Mouse (Mus musculus): ENCODE data around the gene Dazap2. TPM values are rescaled to one million over a fixed set of nuclear protein-coding genes. Genes with fewer than 3 reads are reported as not detected.

Dazap2 gene
- polyA plus RNA-seq, 1 experiment, result 1,115 TPM

DNA sequence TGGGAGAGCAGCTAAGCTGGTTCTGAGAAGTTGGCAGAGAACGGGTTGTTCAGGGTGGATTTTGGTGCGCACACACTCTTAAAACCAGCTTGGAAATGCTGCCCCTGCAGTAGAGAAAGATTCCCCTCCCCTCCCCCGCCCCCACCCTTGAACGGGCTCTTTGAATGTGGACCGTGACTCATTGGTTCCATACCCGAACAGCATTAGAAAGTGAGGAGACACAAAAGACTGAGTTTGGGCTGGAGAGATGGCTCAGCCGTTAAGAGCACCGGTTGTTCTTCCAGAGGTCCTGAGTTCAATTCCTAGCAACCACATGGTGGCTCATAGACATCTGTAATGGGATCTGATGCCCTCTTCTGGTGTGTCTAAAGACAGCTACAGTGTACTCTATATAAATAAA lies 54.9 kb downstream of the Dazap2 start:
- TF ChIP-seq CTCF (IDR thresholded peaks at IDR 0.05; ENCODE audit: borderline replicate concordance, control insufficient read depth, extremely low read depth, insufficient read depth, low read length, poor library complexity) (no peak), POLR2A (IDR thresholded peaks at IDR 0.05; ENCODE audit: control insufficient read depth, extremely low read depth, insufficient read depth, low read length, poor library complexity) (no peak)
- WGBS, result 72% methylated on average over 8 of the region's 8 CpGs
- Histone ChIP-seq H3K4me3 (ENCODE audit: control insufficient read depth, insufficient read depth, low read length) (no peak overlapping the region), H3K27ac (ENCODE audit: control insufficient read depth, insufficient read depth, low read length) (no peak overlapping the region), H3K4me1 (replicated peaks; ENCODE audit: control insufficient read depth, insufficient read depth, low read length) (peaks cover 32% of the 10 kb centered on the region), H3K27me3 (ENCODE audit: control insufficient read depth, insufficient read depth, low read length) (no peaks in the 10 kb centered on the region), H3K36me3 (ENCODE audit: control insufficient read depth, insufficient read depth, low read length) (no peaks in the 10 kb centered on the region)
- DNase-seq, result no peak

Other genes with a start within 250 kb of the Dazap2 start
- gene Gm5475, start 193.2 kb upstream of the Dazap2 start, polyA plus RNA-seq (2012; rRNA removed), result 0.04 and 0.05 TPM in 2 replicates
- gene Slc11a2, start 190.3 kb upstream of the Dazap2 start, polyA plus RNA-seq (2012; rRNA removed), result 46.4 and 54.1 TPM in 2 replicates
- 83.1 and 101 TPM in 2 replicates for gene Letmd1, start 146.3 kb upstream of the Dazap2 start, polyA plus RNA-seq (2012; rRNA removed)
- 8.7 and 9.6 TPM in 2 replicates for gene Csrnp2, start 119.9 kb upstream of the Dazap2 start, polyA plus RNA-seq (2012; rRNA removed)
- gene Tfcp2, start 63.3 kb upstream of the Dazap2 start, polyA plus RNA-seq (2012; rRNA removed), result 7.7 and 8.2 TPM in 2 replicates
- 184 and 203 TPM in 2 replicates for gene Pou6f1, start 15.4 kb upstream of the Dazap2 start, polyA plus RNA-seq (2012; rRNA removed)
- 11.0 and 11.7 TPM in 2 replicates for gene Smagp, start 21.6 kb downstream of the Dazap2 start, polyA plus RNA-seq (2012; rRNA removed)
- gene Bin2, start 54.2 kb downstream of the Dazap2 start, polyA plus RNA-seq (2012; rRNA removed), result 114 and 131 TPM in 2 replicates
- 10.4 and 11.7 TPM in 2 replicates for gene Cela1, start 72.6 kb downstream of the Dazap2 start, polyA plus RNA-seq (2012; rRNA removed)
- gene Galnt6, start 114.0 kb downstream of the Dazap2 start, polyA plus RNA-seq (2012; rRNA removed), result 34.7 and 39.4 TPM in 2 replicates
- gene Slc4a8, start 146.4 kb downstream of the Dazap2 start, polyA plus RNA-seq (2012; rRNA removed), result 11.5 and 11.9 TPM in 2 replicates